Mouse (Mus musculus) midbrain, embryonic 16.5 days (tissue): ENCODE measurements around the gene Tmem44. TPM values are rescaled to one million over a fixed set of nuclear protein-coding genes. Genes with fewer than 3 reads are reported as not detected.

ENCODE experiments used
- ATAC-seq: fragments of 200-750 bp; cut with Nextera tagmentation; 2 replicates; pipeline ENCODE4 v1.8.0; 2017; ENCODE audit warnings: moderate TSS enrichment
- H3K27ac ChIP-seq: fragments of 300-500 bp; sonication (generic); 2 replicates; pipeline ENCODE4 v1.5.1; 2014; ENCODE audit warnings: mild to moderate bottlenecking, low read length, mixed read lengths
- H3K27me3 ChIP-seq: fragments of 300-500 bp; sonication (generic); 2 replicates; pipeline ENCODE4 v1.6.1; 2014; ENCODE audit warnings: low read depth, low read length, mixed read lengths; ENCODE audit not compliant: control insufficient read depth, insufficient read depth
- H3K36me3 ChIP-seq: fragments of 300-500 bp; sonication (generic); 2 replicates; pipeline ENCODE4 v1.6.1; 2014; ENCODE audit warnings: mild to moderate bottlenecking, low read length, moderate library complexity, mixed read lengths; ENCODE audit not compliant: control insufficient read depth, insufficient read depth
- H3K4me1 ChIP-seq: fragments of 300-500 bp; sonication (generic); 2 replicates; pipeline ENCODE4 v1.6.1; 2014; ENCODE audit warnings: mild to moderate bottlenecking, low read length, mixed read lengths; ENCODE audit not compliant: control insufficient read depth, insufficient read depth
- H3K4me2 ChIP-seq: fragments of 300-500 bp; sonication (generic); 2 replicates; pipeline ENCODE4 v1.6.1; 2014; ENCODE audit warnings: mild to moderate bottlenecking, low read length, mixed read lengths
- H3K4me3 ChIP-seq: fragments of 300-500 bp; sonication (generic); 2 replicates; pipeline ENCODE4 v1.5.1; 2014; ENCODE audit warnings: low read depth, mild to moderate bottlenecking, low read length, moderate library complexity, mixed read lengths
- H3K9ac ChIP-seq: fragments of 300-500 bp; sonication (generic); 2 replicates; pipeline ENCODE4 v1.6.1; 2014; ENCODE audit warnings: low read depth, low read length, mixed read lengths
- H3K9me3 ChIP-seq: fragments of 300-500 bp; sonication (generic); replicated peaks from 2 replicates; pipeline ENCODE4 v1.6.1; 2014; ENCODE audit warnings: mild to moderate bottlenecking, low read length, mixed read lengths; ENCODE audit not compliant: control insufficient read depth, poor library complexity, severe bottlenecking
- WGBS: fragments of 180-500 bp; shearing (Covaris S2); extraction: QIAGEN DNeasy Blood & Tissue Kit; methylation state at CpG from one replicate; pipeline ENCODE4 v1.1.7; 2014; 5-methylcytosine and 5-hydroxymethylcytosine counted together
- polyA plus RNA-seq: library from polyadenylated mRNA; unstranded; fragments of >200 nt; fragmentation: Nextera tagmentation; extraction: Ambion mirVana; gene quantifications from 2 replicates; pipeline ENCODE4 v1.2.1, GENCODE M21; 2015

Tmem44 gene
- polyA plus RNA-seq, 1 experiment from 2014 or later, result 84.7 TPM

- Histone ChIP-seq H3K9ac (no peak overlapping the region), H3K27me3 (no peaks in the 10 kb centered on the region), H3K9me3 (no peaks in the 10 kb centered on the region), H3K27ac (no peak overlapping the region), H3K36me3 (peaks cover 25% of the 10 kb centered on the region), H3K4me2 (no peak overlapping the region), H3K4me3 (no peak overlapping the region), H3K4me1 (peaks cover 8% of the 10 kb centered on the region)
- ATAC-seq, result no peak
- 90% methylated on average over 9 of the region's 9 CpGs for WGBS
These were observed 7.3 kb downstream of the Tmem44 start for GRCm38 (mm10) chr16:30543386-30543785.

GRCm38 (mm10) chr16:30542826-30543225 is 7.8 kb downstream of the Tmem44 start:
- Histone ChIP-seq H3K27me3 (no peaks in the 10 kb centered on the region), H3K36me3 (peaks cover 25% of the 10 kb centered on the region), H3K4me2 (no peak overlapping the region), H3K27ac (no peak overlapping the region), H3K4me1 (peaks cover 2% of the 10 kb centered on the region), H3K4me3 (no peak overlapping the region), H3K9me3 (no peaks in the 10 kb centered on the region), H3K9ac (no peak overlapping the region)
- ATAC-seq, result no peak
- WGBS, result 88% methylated on average over 6 of the region's 6 CpGs

GRCm38 (mm10) chr16:30540107-30541001 is 10.3 kb downstream of the Tmem44 start:
- Histone ChIP-seq H3K4me2 (peak overlapping the region; percentile 12), H3K36me3 (peaks cover 7% of the 10 kb centered on the region), H3K4me3 (no peak overlapping the region), H3K27ac (0 out of 2 replicates have a peak overlapping the region, but pooled peaks have one; percentile 6), H3K9me3 (no peaks in the 10 kb centered on the region), H3K27me3 (no peaks in the 10 kb centered on the region), H3K9ac (0 out of 2 replicates have a peak overlapping the region, but pooled peaks have one; percentile 12), H3K4me1 (no peaks in the 10 kb centered on the region)
- 67% methylated on average over 20 of the region's 20 CpGs for WGBS
- ATAC-seq, result 0 out of 2 replicates have a peak, but pooled peaks have one; percentile 36

DNA sequence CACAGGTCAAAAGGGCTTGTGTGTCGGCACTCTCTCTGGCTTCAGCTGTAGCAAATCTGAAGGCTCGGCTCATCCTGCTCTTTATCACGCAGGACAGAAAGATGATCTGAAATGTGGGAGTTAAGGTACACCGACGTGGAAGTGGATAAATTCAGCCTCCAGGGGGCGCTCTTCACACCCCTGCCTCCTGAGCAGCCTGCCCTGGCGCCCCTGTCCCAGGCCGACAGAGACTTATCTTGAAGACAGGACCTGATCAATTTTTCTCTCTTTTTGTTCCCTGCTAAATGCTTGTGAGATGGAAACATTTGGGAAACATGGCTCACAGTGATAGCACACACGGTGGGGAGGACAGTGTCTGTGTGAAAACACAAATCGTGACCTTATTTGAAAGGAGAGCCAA is 11.2 kb downstream of the Tmem44 start:
- H3K4me2 ChIP-seq, result no peak overlapping the region
- 16% methylated on average over 10 of the region's 10 CpGs for WGBS

DNA sequence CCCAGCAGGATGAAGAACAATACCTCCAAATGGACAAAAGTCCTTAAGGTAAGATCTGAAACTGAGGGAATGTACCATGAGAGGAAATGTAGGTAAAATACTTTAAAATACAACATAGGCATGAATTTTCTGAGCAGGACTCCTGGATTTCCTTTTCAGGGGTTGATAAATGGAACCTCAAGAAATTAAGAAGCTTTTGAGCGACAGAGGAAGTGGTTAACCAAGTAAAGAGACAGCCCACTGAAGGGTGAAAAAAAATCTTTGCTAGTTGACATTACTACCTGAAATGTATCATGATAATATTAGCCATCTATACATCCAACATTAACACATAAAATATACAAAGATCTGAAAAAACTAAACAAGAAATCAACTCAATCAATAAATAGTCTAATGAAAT is 15.6 kb downstream of the Tmem44 start:
- H3K27me3 ChIP-seq, result no peaks in the 10 kb centered on the region
- no peak overlapping the region for H3K4me3 ChIP-seq
- H3K4me1 ChIP-seq, result no peaks in the 10 kb centered on the region
- H3K36me3 ChIP-seq, result peaks cover 5% of the 10 kb centered on the region; the same call in 1 of the 2 replicates
- WGBS, result 93% methylated on average over 1 of the region's 1 CpGs
- no peak overlapping the region for H3K27ac ChIP-seq
- no peak overlapping the region for H3K4me2 ChIP-seq
- H3K9me3 ChIP-seq, result no peaks in the 10 kb centered on the region
- H3K9ac ChIP-seq, result no peak overlapping the region
- no peak for ATAC-seq

More for the DNA sequence above, 11.2 kb downstream of the Tmem44 start:
- H3K9ac ChIP-seq, result no peak overlapping the region
- H3K4me3 ChIP-seq, result no peak overlapping the region
- no peaks in the 10 kb centered on the region for H3K9me3 ChIP-seq
- H3K27ac ChIP-seq, result no peak overlapping the region
- H3K36me3 ChIP-seq, result peaks cover 6% of the 10 kb centered on the region; the same call in 1 of the 2 replicates
- H3K4me1 ChIP-seq, result no peaks in the 10 kb centered on the region
- ATAC-seq, result no peak
- H3K27me3 ChIP-seq, result no peaks in the 10 kb centered on the region

- Histone ChIP-seq H3K9ac (no peak overlapping the region), H3K4me1 (no peaks in the 10 kb centered on the region), H3K36me3 (peaks cover 13% of the 10 kb centered on the region), H3K27me3 (no peaks in the 10 kb centered on the region), H3K4me3 (no peak overlapping the region), H3K27ac (no peak overlapping the region), H3K9me3 (no peaks in the 10 kb centered on the region), H3K4me2 (no peak overlapping the region)
- no peak for ATAC-seq
- WGBS, result 79% methylated on average over 4 of the region's 4 CpGs
These were observed 17.1 kb downstream of the Tmem44 start for GRCm38 (mm10) chr16:30533592-30533991.

GRCm38 (mm10) chr16:30532929-30533328 is 17.7 kb downstream of the Tmem44 start:
- Histone ChIP-seq H3K4me3 (no peak overlapping the region), H3K27ac (no peak overlapping the region), H3K4me1 (no peaks in the 10 kb centered on the region), H3K4me2 (no peak overlapping the region), H3K36me3 (peaks cover 13% of the 10 kb centered on the region), H3K27me3 (no peaks in the 10 kb centered on the region), H3K9ac (no peak overlapping the region), H3K9me3 (no peaks in the 10 kb centered on the region)
- no peak for ATAC-seq
- 84% methylated on average over 1 of the region's 1 CpGs for WGBS

- WGBS, result 27% methylated on average over 20 of the region's 20 CpGs
These were observed 18.8 kb downstream of the Tmem44 start for GRCm38 (mm10) chr16:30531761-30532406.

DNA sequence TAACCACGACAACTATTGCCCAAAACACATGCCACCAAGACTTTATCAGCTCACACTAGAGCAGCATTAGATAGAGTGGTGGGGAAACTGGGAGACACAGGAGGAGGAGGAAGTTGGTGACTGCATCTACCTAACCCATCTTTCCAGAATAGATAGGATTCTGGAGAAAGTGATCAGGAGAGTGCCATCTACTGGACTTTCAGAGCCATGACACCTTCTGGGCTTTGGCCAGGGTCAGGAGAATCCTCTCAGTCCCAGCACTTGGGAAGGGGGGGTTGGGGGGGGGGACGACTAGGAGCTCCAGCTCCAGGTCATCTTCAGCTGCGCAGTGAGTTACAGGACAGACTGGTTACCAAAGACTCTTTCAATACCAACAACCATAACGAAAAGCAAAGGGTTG is 19.8 kb downstream of the Tmem44 start:
- no peak overlapping the region for H3K4me3 ChIP-seq
- peaks cover 15% of the 10 kb centered on the region for H3K36me3 ChIP-seq
- no peak overlapping the region for H3K27ac ChIP-seq
- no peaks in the 10 kb centered on the region for H3K4me1 ChIP-seq
- H3K9ac ChIP-seq, result no peak overlapping the region
- no peak overlapping the region for H3K4me2 ChIP-seq
- WGBS, result 44% methylated on average over 4 of the region's 4 CpGs
- H3K9me3 ChIP-seq, result no peaks in the 10 kb centered on the region
- no peaks in the 10 kb centered on the region for H3K27me3 ChIP-seq
- no peak for ATAC-seq

More at GRCm38 (mm10) chr16:30531761-30532406, 18.8 kb downstream of the Tmem44 start:
- H3K27me3 ChIP-seq, result no peaks in the 10 kb centered on the region
- no peaks in the 10 kb centered on the region for H3K4me1 ChIP-seq
- H3K36me3 ChIP-seq, result peaks cover 15% of the 10 kb centered on the region
- ATAC-seq, result 0 out of 2 replicates have a peak, but pooled peaks have one; percentile 26
- H3K9ac ChIP-seq, result no peak overlapping the region
- no peak overlapping the region for H3K4me3 ChIP-seq
- H3K9me3 ChIP-seq, result no peaks in the 10 kb centered on the region
- no peak overlapping the region for H3K27ac ChIP-seq
- H3K4me2 ChIP-seq, result no peak overlapping the region
